Comparison of ENCODE assay signal across 8 mouse cellular contexts in the genomic region with DNA sequence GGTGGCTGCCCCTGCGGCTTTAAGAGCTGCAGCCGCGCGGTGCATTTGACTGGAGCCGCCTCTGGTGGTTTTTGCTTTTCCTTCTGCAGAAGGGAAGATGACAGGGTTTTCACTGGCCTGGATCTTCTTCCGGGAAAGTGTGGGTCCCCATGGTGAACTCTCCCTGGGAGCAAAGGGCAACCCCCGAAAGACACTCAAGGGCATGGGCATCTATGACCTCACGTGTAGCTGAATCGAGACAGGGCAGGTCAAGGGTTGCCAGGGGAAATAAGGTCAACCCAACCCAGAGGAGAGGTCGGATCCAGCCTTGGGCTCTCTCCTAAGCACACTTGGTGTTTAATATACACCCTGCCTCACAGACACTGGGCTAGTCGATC. TPM values are rescaled to one million over a fixed set of nuclear protein-coding genes. Genes with fewer than 3 reads are reported as not detected.
DNase-seq lines count a peak whose midpoint lies in the region; ATAC-seq and TF ChIP-seq lines count a peak whose summit lies in the region.

No protein-coding gene starts in this region.

- TF ChIP-seq POLR2A in lung, adult 2 months (IDR thresholded peaks at IDR 0.05; ENCODE audit: borderline replicate concordance, extremely low read depth, low read depth, low read length) = no peak
- no peak for TF ChIP-seq POLR2A in thymus, adult 2 months (IDR thresholded peaks at IDR 0.05; ENCODE audit: control insufficient read depth, extremely low read depth, insufficient read depth, low read length, poor library complexity)

- H3K36me3 ChIP-seq in lung, postnatal 0 days (ENCODE audit: insufficient read depth, low read length) = no peaks in the 10 kb centered on the region
- H3K36me3 ChIP-seq in stomach, embryonic 14.5 days (ENCODE audit: control insufficient read depth, insufficient read depth, low read length) = no peaks in the 10 kb centered on the region
- no peaks in the 10 kb centered on the region for H3K36me3 ChIP-seq in thymus, adult 2 months (ENCODE audit: control insufficient read depth, insufficient read depth, low read length)

- TF ChIP-seq CTCF in lung, postnatal 0 days (IDR thresholded peaks at IDR 0.05) = no peak
- TF ChIP-seq CTCF in lung, adult 2 months (IDR thresholded peaks at IDR 0.05; ENCODE audit: insufficient read depth, low read length) = no peak
- TF ChIP-seq CTCF in thymus, adult 2 months (IDR thresholded peaks at IDR 0.05; ENCODE audit: borderline replicate concordance, control insufficient read depth, extremely low read depth, insufficient read depth, low read length, poor library complexity) = no peak

- 18% methylated on average over 11 of the region's 11 CpGs for WGBS in lung, postnatal 0 days
- 20% methylated on average over 11 of the region's 11 CpGs for WGBS in lung, adult 2 months
- WGBS in stomach, embryonic 14.5 days = 17% methylated on average over 11 of the region's 11 CpGs
- WGBS in thymus, adult 2 months = 17% methylated on average over 11 of the region's 11 CpGs

- H3K27me3 ChIP-seq in lung, postnatal 0 days (replicated peaks; ENCODE audit: insufficient read depth, low read length) = peaks cover 7% of the 10 kb centered on the region; the same call in 1 of the 2 replicates
- H3K27me3 ChIP-seq in stomach, embryonic 14.5 days (ENCODE audit: control insufficient read depth, insufficient read depth, low read length) = peaks cover 8% of the 10 kb centered on the region; the same call in 1 of the 2 replicates
- H3K27me3 ChIP-seq in thymus, adult 2 months (ENCODE audit: control insufficient read depth, insufficient read depth, low read length) = no peaks in the 10 kb centered on the region

- H3K4me1 ChIP-seq in lung, postnatal 0 days (ENCODE audit: insufficient read depth, low read depth, low read length) = no peaks in the 10 kb centered on the region
- no peaks in the 10 kb centered on the region for H3K4me1 ChIP-seq in lung, adult 2 months (ENCODE audit: control insufficient read depth, insufficient read depth, low read length)
- H3K4me1 ChIP-seq in stomach, embryonic 14.5 days (ENCODE audit: control insufficient read depth, insufficient read depth, low read length) = peaks cover 12% of the 10 kb centered on the region; the same call in 1 of the 2 replicates
- H3K4me1 ChIP-seq in thymus, adult 2 months (replicated peaks; ENCODE audit: control insufficient read depth, insufficient read depth, low read length) = no peaks in the 10 kb centered on the region

- ATAC-seq in lung, postnatal 0 days = no peak
- no peak for ATAC-seq in stomach, embryonic 14.5 days (ENCODE audit: insufficient number of reproducible peaks, insufficient read depth, low FRiP score, low read depth)

- no peaks in the 10 kb centered on the region for H3K9me3 ChIP-seq in lung, postnatal 0 days (ENCODE audit: low read length)
- H3K9me3 ChIP-seq in stomach, embryonic 14.5 days (ENCODE audit: control insufficient read depth, low read depth, low read length) = no peaks in the 10 kb centered on the region

- peak; percentile 29 for DNase-seq in embryo, embryonic 11 days
- DNase-seq in embryo, embryonic 10.5 days (ENCODE audit: low spot score) = no peak
- no peak for DNase-seq in lung, postnatal 0 days (ENCODE audit: low spot score)
- no peak for DNase-seq in lung, adult 2 months
- peak; percentile 20 to 39 for DNase-seq in kidney, postnatal 25 days
- no peak for DNase-seq in thymus, adult 2 months
- DNase-seq in urinary bladder, postnatal 4 days (ENCODE audit: low spot score in 2 of 2) = no peak

- H3K4me3 ChIP-seq in lung, postnatal 0 days (ENCODE audit: low read depth, low read length) = no peak overlapping the region
- no peak overlapping the region for H3K4me3 ChIP-seq in lung, adult 2 months (replicated peaks; ENCODE audit: extremely low read depth, low read depth, low read length)
- H3K4me3 ChIP-seq in stomach, embryonic 14.5 days (ENCODE audit: low read depth, low read length) = peak overlapping the region; percentile 20; the same call in 1 of the 2 replicates
- H3K4me3 ChIP-seq in thymus, adult 2 months (ENCODE audit: control insufficient read depth, insufficient read depth, low read length) = no peak overlapping the region

- H3K27ac ChIP-seq in lung, postnatal 0 days (ENCODE audit: low read length) = no peak overlapping the region
- no peak overlapping the region for H3K27ac ChIP-seq in stomach, embryonic 14.5 days (ENCODE audit: low read length)
- H3K27ac ChIP-seq in thymus, adult 2 months (ENCODE audit: control insufficient read depth, insufficient read depth, low read length) = no peak overlapping the region

- no peak overlapping the region for H3K9ac ChIP-seq in lung, postnatal 0 days (replicated peaks; ENCODE audit: low read depth)
- H3K9ac ChIP-seq in stomach, embryonic 14.5 days (replicated peaks; ENCODE audit: low read depth, low read length) = no peak overlapping the region

- TF ChIP-seq EP300 in lung, postnatal 0 days (IDR thresholded peaks at IDR 0.05) = no peak

- H3K4me2 ChIP-seq in lung, postnatal 0 days (replicated peaks; ENCODE audit: low read depth, low read length) = peak overlapping the region; percentile 84
- peak overlapping the region; percentile 99; the same call in 1 of the 2 replicates for H3K4me2 ChIP-seq in stomach, embryonic 14.5 days (replicated peaks; ENCODE audit: low read depth, low read length)

RNA-seq across cellular contexts. Expression of a gene that starts 2.0 kb away (rescaled TPM):
- polyA plus RNA-seq in lung, postnatal 0 days (2015; fragmentation: Nextera tagmentation; extraction: Ambion mirVana) = 10.0 and 14.1 TPM in 2 replicates
- polyA plus RNA-seq in lung, adult 2 months (2012; rRNA removed) = 5.0 and 7.2 TPM in 2 replicates
- 75.0 and 77.9 TPM in 2 replicates for polyA plus RNA-seq in stomach, embryonic 14.5 days (2014; fragmentation: Nextera tagmentation; extraction: Ambion mirVana)
- polyA plus RNA-seq in thymus, adult 2 months (2012; rRNA removed) = 6.6 and 8.4 TPM in 2 replicates

Comparison
In these comparisons a context has a peak if more than half of its experiments do, and no peak if none do; other contexts are left out.
1. DNase-seq: peak in embryo, embryonic 11 days (single experiment) and kidney, postnatal 25 days (2 of 2); none in embryo, embryonic 10.5 days (single experiment), lung, postnatal 0 days (single experiment), lung, adult 2 months (single experiment), thymus, adult 2 months (single experiment) and urinary bladder, postnatal 4 days (0 of 2).